Mouse (Mus musculus) embryo, embryonic 10.5 days (tissue): ENCODE measurements around the gene Lrmda.

Experiments used
- DNase-seq: peaks from one replicate; pipeline ENCODE4 v3.0.0-alpha.2; 2015; ENCODE audit warnings: low spot score

The Lrmda gene

DNA sequence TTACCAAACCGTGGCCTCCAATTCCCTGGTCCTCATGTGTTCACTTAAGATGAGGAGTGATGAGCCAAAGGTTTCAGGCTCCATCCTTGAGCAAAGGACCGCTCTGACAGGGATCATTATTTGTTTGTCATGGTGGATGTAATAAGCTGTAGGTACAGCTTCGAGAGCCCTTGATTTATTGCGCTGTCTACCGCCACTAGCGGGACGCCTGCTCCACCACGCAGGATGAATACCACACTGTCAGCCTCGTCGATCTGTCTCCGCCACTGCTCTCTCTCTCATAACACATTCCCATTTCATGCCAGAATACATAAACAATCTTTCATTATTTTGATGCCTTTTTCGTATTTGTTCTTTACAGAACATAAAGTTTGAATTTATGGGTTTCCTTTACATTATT is 235.9 kb downstream of the Lrmda start:
- no peak for DNase-seq

DNA sequence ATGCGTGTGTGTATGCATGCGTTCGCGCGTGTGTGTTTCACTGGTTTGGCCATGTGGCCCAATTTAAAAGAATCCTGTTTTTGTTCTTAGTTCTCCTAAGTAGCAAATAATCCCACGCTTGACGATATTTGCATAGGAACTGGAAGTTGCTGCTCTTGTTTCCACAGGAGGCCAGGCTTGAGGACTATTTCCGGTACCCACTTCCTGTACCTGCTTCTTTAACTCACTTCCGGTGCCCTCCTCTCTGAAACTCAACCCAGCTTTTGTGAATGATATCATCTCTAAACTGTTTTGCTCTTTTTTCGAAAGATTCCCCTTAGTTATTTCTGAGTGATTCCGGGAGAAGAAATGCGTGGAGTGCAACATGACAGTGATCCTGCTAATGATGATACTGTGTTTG is 236.8 kb downstream of the Lrmda start:
- DNase-seq: no peak

DNA sequence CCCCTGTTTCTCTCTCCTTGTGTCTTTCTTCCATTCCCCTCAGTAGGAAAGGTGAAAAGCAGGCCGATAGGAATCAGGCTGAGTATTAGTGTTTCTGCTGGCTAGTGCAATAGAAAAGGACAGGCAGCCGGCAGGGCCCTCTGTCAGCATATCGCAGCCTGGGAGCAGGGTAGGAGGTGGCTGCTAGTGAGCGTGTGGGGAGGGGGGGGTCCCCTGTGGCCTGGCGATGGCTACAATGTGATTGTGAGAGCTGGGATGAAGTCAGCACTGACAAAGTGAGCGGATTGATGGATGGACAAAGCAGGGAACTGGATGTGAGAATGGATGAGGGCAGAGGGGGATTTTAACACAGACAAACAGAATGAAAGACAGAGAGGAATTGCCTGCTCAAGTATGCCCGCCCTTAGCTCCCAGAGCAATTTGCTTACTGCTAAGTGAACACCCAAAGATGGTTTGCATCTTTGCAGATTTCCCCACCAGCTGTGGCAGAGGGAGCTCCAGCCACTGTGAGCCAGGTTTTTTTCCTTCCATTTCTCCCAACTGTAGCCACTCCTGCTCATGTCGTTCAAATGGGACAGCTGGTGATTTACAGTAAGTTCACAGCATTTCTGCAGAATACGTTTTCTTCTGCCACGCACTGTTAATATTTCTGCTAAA is 240.0 kb downstream of the Lrmda start:
- peak; percentile 62 for DNase-seq

DNA sequence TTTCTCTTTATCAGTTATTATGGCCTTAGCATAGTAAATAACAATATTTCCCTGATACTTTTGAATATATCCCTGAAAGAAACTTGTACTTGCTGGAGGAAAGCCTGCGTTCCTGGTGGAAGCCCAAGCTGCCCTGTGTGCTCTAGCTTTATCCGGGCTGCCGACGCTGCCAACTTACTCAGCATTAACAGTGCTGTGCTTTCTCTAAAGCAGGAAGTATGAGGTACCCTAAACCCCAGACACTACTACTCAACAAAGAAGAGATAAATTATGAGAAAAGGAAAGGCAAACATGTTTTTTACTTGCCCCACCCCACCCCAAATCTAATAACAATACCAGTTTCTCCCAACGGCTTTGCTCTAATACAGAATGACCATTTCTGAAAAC is 240.5 kb downstream of the Lrmda start:
- DNase-seq: no peak

DNA sequence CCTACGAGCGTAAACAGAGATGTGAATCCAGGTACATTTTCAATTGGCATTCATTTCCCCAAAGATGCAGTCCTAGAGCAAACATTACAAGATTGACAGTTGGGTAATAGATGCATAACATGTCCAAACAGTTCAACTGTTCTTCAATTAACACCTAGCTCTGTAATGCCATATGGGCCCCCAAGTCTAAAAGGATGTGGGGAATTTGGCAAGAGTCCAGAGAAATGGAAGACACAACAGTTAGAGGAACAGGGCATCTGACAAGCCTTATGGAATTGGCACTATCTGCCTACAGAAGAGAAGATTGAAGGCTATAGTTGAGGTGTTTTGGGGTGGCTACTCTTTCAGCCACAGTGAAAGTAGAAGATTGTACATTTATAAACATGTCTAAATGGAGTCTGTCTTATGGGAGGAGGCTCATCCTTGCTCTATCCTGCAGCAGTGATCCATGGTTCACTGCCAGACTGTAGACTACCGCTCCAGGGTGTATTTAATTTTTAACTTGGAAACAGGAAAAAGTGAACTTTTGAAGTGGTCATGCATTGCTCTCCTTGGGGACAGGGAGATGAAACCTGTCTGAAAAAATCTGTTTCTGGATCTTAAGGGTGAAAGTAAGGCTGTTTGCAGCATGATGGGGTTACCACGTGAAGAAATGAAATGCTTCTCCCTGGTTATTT is 245.9 kb downstream of the Lrmda start:
- no peak for DNase-seq

DNA sequence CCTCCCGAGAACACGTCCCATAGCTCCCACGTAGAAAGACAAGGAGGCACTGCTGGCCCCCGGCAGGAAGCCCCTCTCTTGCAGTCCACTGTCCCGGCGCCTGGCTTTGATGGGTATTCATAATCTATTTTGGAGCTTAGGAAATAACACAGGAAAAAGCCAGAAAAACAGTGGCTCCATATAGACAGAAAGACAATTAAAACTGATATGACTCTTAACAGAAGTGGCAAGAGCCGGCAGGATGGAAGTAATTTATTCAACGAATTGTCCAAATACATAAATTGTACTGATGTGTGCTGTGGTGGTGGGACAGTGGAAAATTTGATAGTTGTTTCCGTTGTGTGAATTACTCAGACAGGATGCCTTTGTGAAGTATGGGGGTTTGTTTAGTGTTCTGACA is 250.3 kb downstream of the Lrmda start:
- no peak for DNase-seq

DNA sequence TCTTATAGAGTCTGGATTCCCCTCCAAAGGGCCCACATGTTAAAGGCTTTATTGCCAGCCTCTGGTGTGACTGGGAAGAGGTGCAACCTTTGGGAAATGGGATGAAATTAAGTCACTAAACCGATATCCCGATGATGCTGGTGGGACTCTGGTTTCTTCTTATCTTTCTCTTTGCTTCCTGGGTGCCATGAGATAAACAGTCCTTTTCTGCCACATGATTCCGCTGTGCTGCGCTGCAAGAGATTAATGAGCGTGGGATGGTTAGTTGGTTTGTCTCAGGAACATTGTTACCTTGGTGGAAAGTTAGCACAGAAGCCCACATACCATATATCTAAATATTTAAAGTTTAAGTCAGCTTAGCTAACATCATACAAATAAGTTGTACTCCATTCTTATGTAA is 258.5 kb downstream of the Lrmda start:
- DNase-seq: no peak

DNA sequence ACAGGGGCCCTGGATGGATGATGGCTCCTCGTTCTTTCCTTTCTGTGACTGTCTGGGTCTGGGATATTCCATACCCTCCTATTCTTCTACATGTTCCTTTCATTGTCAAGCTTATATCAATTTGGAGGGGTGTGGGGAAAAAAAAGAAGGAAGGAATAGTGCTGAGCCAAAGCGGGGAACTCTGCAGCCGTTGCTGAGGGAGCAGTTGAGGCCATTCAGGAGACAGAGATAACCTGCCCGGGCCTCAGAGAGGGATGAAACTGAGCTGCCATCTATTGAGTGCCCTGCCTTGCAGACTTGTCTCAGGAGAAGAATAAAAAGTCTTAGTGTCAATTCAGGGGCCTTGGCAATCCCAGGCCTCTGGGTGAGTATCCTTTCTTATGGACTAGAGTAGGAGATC is 260.1 kb downstream of the Lrmda start:
- DNase-seq: no peak

DNA sequence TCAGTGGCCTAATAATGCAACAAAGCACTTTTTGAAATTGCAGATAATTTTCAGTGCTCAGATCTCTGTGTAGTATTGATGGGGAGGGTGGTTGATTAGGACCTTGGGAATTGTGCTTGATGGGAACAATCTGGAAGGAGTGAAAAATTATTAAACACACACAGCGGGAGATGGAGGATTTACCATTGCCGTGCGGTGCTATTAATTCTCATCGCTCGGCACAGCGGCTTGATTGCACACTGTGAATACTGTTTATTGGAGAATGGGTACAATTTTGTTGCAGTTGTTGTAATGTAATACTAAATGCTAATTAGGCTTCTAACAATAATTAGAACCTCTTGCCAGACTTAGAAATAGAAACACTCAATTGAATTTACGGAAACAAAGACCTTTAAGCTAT is 262.1 kb downstream of the Lrmda start:
- DNase-seq: no peak

DNA sequence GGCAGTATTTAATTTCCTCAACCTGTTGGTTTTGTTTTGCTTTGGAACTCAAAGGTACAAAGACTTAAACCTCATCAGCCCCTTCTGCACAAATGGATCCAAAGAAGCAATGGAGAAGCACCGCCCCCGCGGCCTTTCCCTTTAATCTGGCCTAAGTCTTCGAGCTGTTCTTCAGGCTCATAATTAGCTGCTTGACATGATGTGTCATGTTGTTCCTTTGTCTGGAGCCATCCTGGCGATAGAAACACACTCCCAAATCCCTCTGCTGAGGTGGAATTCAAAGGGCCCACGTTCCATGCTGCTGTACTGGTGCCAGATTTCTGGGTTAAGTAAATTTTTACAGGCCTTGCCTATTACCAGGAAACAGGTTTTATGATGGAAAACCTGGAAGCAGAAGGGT is 263.3 kb downstream of the Lrmda start:
- DNase-seq: peak; percentile 42

DNA sequence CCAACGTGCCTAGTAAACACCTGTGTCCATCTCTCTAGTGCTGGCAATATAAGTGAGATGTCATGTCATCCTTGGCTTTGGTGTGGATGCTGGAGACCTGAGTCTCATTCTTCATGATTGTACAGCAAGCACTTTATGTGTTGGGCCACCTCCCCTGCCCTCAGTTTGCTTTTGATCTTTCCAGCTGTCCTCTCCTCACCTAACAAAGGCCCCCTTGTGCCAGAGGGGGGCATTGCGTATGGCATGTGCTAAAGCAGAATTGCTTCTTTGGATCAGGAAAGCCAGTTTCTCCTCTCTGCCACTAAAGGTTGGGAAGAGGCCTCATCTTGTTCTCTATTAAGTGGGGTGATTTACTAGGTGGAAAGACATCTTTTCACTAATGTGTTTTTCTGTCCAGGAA is 264.2 kb downstream of the Lrmda start:
- DNase-seq: peak; percentile 62

DNA sequence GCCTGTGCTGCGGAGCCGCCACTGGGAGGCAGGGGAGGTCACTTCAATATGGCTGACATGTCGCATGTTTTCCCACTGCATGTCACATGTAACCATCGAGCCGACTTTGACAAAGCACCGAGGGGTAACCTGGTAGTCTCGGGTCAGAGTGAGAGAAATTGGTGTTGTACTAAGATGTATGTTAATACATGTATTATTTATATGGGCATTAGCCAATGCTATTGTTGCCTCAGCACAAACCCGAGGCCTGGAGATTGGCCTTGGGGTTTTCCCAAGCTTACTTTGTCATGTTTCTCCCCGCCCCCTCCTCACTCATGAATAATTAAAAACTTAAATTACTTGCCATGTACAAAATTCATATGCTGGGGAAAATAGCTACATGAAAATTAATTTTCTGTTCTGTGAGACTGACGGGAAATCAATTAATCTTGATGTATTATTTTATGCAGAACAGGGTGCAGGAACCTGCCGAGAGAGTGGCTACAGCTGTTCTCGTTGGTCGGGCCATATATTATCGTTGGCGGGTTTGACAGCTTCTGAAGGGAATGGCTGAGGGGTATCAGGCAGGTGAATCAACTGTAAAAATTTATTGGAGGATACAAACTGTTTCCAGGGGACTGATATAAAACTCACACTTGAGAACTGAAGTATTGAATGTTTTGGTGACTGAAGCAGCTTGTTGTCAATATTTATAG is 265.5 kb downstream of the Lrmda start:
- DNase-seq: no peak

DNA sequence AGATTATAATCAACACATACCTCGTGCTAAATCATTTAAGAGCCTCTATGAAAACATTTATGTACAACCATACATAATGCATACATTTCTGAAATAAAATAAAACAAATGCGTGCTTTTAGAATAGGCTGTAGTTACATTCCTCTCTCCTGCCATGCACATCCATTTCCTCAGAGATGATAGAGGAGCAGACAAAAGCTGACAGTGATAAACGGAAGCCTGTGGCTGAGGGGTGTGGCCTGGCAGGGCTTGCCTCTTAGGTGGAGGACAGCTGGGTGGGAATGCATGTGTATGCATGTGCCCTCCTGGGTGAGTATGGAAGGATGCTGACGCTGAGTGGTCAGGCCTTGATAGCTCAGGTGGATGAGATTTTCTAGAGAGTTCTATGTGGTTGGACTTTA is 266.3 kb downstream of the Lrmda start:
- DNase-seq: no peak

DNA sequence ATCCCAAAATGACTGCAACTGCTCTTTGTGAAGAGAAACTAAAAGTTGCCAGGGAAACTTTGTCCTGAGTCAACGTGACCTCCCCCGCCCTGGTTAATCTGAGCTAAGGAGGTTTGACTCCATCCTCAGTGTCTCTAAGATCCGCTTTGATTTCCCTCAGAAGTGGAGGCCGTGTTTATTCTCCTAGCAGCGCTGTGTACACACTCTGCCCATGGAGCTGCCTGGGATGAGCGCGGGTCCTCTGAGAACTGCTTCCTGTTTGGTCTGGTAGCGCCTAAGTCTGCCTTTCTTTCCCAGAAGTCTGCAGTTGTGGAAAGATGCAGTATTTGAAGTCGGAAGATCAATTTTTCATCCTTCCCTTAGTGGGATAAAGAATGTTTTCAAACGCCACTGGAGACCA is 268.7 kb downstream of the Lrmda start:
- DNase-seq: peak; percentile 40

DNA sequence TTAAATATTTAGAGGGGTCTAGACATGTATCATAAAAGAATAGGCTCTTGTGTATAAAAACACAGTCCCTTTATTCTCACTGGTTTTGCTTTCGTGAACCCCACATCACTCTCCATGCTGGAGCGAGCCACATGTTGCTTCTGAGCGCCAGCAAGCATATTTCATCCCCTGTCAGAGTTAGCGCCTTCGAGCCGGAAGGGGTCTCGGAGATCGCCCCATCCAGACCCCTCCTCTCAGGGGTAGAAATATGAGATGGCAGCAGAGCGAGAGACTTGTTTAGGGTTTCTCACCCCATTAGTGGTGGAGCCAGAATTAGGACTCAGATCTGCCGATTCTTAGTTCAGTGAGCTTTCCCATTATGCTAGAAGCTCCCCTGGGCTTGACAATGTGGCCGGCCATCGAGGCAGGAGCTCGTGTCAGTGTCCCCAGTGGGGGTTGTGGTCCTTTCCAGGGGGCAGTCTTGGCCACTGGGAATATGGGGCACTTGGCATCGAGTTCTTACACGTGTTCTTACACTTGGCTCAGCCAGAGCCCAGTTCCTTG is 269.9 kb downstream of the Lrmda start:
- DNase-seq: no peak

DNA sequence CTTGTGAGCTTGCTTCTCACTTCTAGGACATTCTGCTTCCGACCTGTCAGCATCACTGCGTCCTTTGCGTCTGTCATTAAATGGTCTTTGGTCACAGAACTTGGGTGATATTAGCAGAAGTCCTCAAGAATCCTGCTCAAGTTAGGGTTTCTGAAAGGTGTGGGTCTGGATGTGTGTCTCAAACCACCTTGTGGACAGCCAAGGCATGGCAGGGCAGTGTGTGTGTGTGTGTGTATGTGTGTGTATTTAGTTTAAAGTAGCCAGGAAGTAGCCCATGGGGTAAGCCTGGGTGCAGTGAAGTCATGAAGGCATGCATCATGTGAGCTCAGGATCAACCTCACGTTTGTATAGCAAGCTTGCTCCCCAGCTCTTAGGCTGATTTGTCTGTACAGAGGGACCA is 274.9 kb downstream of the Lrmda start:
- no peak for DNase-seq

DNA sequence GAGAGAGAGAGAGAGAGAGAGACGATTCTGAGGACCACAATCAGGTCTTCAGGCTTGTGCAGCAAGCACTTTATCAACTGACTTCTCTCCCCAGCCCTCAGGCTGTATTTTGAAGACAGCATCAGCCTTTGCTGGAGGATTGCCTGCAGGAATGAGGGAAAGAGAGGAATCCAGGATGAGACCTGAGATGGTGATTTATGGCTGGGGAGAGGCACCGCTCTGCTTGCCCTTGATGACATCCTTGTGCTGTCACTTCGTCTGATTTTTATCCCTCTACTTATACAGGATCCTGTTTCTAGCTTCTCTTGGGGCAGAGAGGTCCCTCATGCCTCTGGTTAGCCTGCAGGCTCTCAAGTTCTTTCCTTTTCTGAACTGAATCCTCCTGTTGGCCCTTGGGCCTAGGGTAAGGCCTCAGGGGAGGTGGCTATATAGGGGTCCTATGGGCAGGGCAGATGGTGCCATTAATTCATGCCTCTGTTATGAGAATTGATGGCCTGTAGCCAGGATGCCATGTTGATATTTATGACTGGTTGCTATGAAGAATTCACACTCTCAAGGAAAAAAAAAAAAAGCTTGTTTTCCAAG is 277.2 kb downstream of the Lrmda start:
- no peak for DNase-seq

DNA sequence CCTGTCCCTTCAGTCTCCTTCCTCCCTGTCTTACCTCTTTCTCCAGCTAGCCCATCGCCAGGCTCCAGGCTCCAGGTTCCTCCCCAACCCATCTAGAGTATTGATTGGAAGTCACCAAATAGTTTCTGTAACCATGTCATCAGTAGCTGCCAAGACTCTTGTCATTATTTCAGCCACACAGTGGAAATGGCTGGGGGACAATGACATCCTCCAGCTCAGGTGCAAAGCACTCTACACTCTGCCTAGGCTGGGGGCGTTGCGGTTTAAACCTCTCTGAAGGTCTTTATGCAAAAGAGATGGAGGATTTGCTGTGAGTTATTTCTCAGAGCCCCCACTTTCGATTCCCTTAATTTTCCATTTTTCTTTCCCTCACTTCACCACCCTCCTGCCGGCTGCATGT is 287.2 kb downstream of the Lrmda start:
- DNase-seq: no peak

DNA sequence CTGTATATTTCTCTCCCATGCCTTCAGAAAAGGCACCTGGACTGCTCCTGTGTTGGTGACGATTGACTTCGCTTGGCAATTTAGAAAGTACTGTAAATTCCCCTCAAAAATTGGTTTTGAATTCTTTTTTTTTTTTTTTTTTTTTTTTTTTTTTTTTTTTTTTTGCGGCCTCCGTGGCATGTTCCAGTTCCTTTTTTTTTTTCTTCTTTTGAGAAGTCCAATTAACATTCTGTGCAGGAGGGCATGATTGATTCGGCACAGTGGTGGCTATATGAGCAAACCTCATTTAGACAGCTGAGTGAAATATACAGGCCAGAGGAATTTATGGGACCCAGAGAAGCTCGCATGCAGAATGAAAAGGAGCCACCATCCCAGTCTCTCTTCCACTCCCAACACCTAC is 288.5 kb downstream of the Lrmda start:
- no peak for DNase-seq

DNA sequence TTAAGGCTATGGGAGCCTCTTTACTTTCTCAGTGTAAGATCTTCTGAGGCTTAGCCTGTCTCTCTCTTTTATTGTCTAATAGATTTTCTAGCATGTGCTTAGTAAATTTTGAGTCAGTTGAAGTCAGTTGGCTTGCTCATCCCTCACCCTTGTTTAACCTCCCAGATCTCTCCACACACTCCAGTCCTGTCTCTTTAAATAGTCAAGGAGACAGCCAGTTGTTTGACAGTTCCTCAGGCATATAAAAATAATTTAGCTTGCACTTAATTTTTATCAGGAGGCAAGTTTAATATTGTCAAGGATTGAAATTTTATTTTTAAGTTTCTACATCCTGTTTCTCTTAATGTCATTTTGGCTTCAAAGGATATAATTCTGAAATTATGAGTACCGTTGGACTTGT is 303.5 kb downstream of the Lrmda start:
- DNase-seq: no peak

DNA sequence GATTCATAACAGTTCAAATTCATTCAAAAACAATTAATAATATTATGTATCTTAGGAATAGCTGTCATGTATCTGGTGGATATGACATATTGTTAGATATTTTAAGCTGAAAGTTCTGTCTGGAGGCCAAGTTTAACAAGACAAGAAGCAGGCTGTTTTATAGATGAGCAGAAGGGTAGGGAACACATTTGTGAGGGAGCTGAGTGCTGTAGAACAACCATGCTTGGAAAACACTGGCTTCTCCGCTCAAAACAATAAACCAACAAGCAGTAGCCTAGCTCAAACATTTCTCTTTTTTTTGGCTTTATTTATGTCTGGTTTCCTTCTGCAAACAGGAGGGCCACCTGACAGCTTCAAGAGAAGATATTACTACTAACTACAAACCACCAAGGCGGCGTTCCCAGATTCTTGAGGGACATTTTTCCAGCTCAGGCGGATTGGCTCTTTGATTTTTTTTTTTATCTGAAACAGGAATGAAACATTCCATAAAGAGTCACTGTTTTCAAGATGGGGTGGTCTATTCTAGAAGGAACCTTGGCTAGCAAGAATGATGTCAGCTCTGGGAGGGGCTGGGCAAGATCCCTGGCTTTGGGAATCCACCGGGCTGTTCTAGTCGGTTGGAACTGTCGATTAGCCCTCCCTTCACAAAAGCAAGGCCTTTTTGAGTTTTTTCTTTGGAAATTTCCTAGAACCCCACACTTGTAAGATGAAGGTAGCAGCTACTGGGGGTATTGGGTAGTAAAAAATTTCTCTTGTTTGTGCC is 304.2 kb downstream of the Lrmda start:
- no peak for DNase-seq
